Mouse (Mus musculus) spleen, adult 2 months (tissue): ENCODE measurements at regions not wholly inside any gene's neighbourhood (a gene's known extent, or its start where the extent isn't known, plus 50 kb on each side); places are given as distances from the start of the nearest gene placed in this dataset.

Experiments
- DNase-seq, 2 experiments: peaks; one replicate each; pipeline versions ENCODE4 v3.0.0 to v3.0.0-alpha.2; 2012 to 2021; ENCODE audit warnings: low spot score in 2 of 2, low read depth in 1 of 2
- H3K27ac ChIP-seq: fragments of 200-500 bp; 2 replicates; pipeline ENCODE4 v1.5.1; 2012; ENCODE audit warnings: low read length, inconsistent platforms; ENCODE audit not compliant: insufficient read depth
- H3K27me3 ChIP-seq: fragments of 200-500 bp; 2 replicates; pipeline ENCODE4 v1.6.1; 2012; ENCODE audit warnings: mild to moderate bottlenecking, moderate library complexity, low read length, inconsistent platforms; ENCODE audit not compliant: control insufficient read depth, insufficient read depth
- H3K36me3 ChIP-seq: fragments of 200-500 bp; 2 replicates; pipeline ENCODE4 v1.6.1; 2012; ENCODE audit warnings: mild to moderate bottlenecking, low read length, inconsistent platforms; ENCODE audit not compliant: control insufficient read depth, insufficient read depth
- H3K4me1 ChIP-seq: fragments of 200-500 bp; 2 replicates; pipeline ENCODE4 v1.6.1; 2011; ENCODE audit warnings: inconsistent platforms; ENCODE audit not compliant: control insufficient read depth, insufficient read depth, insufficient read length
- H3K4me3 ChIP-seq: fragments of 200-500 bp; 2 replicates; pipeline ENCODE4 v1.5.1; 2011; ENCODE audit warnings: mild to moderate bottlenecking, inconsistent platforms; ENCODE audit not compliant: insufficient read depth, insufficient read length; ENCODE audit errors: extremely low read depth
- CTCF ChIP-seq: fragments of 200-500 bp; IDR thresholded peaks from 2 replicates; pipeline ENCODE4 v1.5.1; 2011; ENCODE audit warnings: mild to moderate bottlenecking, inconsistent platforms; ENCODE audit not compliant: insufficient read depth, insufficient read length, insufficient replicate concordance; ENCODE audit errors: extremely low read depth
- POLR2A ChIP-seq: fragments of 200-500 bp; IDR thresholded peaks from 2 replicates; pipeline ENCODE4 v1.6.1; 2011; ENCODE audit warnings: low read depth, low read length, inconsistent platforms
- WGBS: fragments of 180-500 bp; shearing (Covaris S2); methylation state at CpG from one replicate; pipeline ENCODE4 v1.1.7; 2018; 5-methylcytosine and 5-hydroxymethylcytosine counted together

GRCm38 (mm10) chr8:11915721-11916120 is 75.4 kb downstream of the Tex29 start:
- WGBS, result 90% methylated on average over 11 of the region's 11 CpGs
- no peaks in the 10 kb centered on the region for H3K36me3 ChIP-seq
- H3K27ac ChIP-seq, result no peak overlapping the region
- H3K27me3 ChIP-seq, result no peaks in the 10 kb centered on the region
- no peak for DNase-seq
- no peaks in the 10 kb centered on the region for H3K4me1 ChIP-seq
- TF ChIP-seq POLR2A (no peak), CTCF (no peak)
- no peak overlapping the region for H3K4me3 ChIP-seq

GRCm38 (mm10) chr8:11919876-11920275 is 79.6 kb downstream of the Tex29 start:
- Histone ChIP-seq H3K4me1 (no peaks in the 10 kb centered on the region), H3K4me3 (no peak overlapping the region), H3K36me3 (no peaks in the 10 kb centered on the region), H3K27ac (no peak overlapping the region), H3K27me3 (no peaks in the 10 kb centered on the region)
- WGBS, result 79% methylated on average over 2 of the region's 2 CpGs
- no peak for DNase-seq
- no peak for TF ChIP-seq CTCF

- DNase-seq, result no peak
- TF ChIP-seq POLR2A (no peak), CTCF (no peak)
- 63% methylated on average over 7 of the region's 7 CpGs for WGBS
Observed at GRCm38 (mm10) chr8:11923115-11923514, 82.8 kb downstream of the Tex29 start.

GRCm38 (mm10) chr8:11924165-11924564 is 83.9 kb downstream of the Tex29 start:
- no peaks in the 10 kb centered on the region for H3K4me1 ChIP-seq
- no peak overlapping the region for H3K27ac ChIP-seq
- H3K4me3 ChIP-seq, result no peak overlapping the region
- peak in 1 of 2 experiments; percentile 33 for DNase-seq
- H3K27me3 ChIP-seq, result no peaks in the 10 kb centered on the region
- no peaks in the 10 kb centered on the region for H3K36me3 ChIP-seq
- TF ChIP-seq CTCF (peak; percentile 8; the same call in 1 of the 2 replicates), POLR2A (no peak)
- WGBS, result 56% methylated on average over 11 of the region's 11 CpGs

More at GRCm38 (mm10) chr8:11923115-11923514, 82.8 kb downstream of the Tex29 start:
- Histone ChIP-seq H3K27ac (no peak overlapping the region), H3K4me3 (no peak overlapping the region), H3K36me3 (no peaks in the 10 kb centered on the region), H3K4me1 (no peaks in the 10 kb centered on the region), H3K27me3 (no peaks in the 10 kb centered on the region)

GRCm38 (mm10) chr8:11942892-11943332 is 102.6 kb downstream of the Tex29 start:
- Histone ChIP-seq H3K27me3 (no peaks in the 10 kb centered on the region), H3K36me3 (no peaks in the 10 kb centered on the region), H3K4me1 (no peaks in the 10 kb centered on the region), H3K4me3 (no peak overlapping the region), H3K27ac (no peak overlapping the region)
- DNase-seq, result no peak
- peak; percentile 5; the same call in 1 of the 2 replicates for TF ChIP-seq CTCF
- no peak for TF ChIP-seq POLR2A
- WGBS, result 31% methylated on average over 6 of the region's 6 CpGs

GRCm38 (mm10) chr8:11947766-11948165 is 107.5 kb downstream of the Tex29 start:
- Histone ChIP-seq H3K4me3 (no peak overlapping the region), H3K36me3 (no peaks in the 10 kb centered on the region)
- 80% methylated on average over 8 of the region's 8 CpGs for WGBS

GRCm38 (mm10) chr8:11956268-11956667 is 116.0 kb downstream of the Tex29 start:
- Histone ChIP-seq H3K36me3 (no peaks in the 10 kb centered on the region), H3K27ac (no peak overlapping the region), H3K4me3 (no peak overlapping the region), H3K27me3 (no peaks in the 10 kb centered on the region), H3K4me1 (no peaks in the 10 kb centered on the region)
- no peak for DNase-seq
- 43% methylated on average over 7 of the region's 7 CpGs for WGBS
- TF ChIP-seq POLR2A (no peak), CTCF (no peak)

More at GRCm38 (mm10) chr8:11947766-11948165, 107.5 kb downstream of the Tex29 start:
- TF ChIP-seq POLR2A, result no peak
- TF ChIP-seq CTCF, result no peak
- no peaks in the 10 kb centered on the region for H3K4me1 ChIP-seq
- no peak overlapping the region for H3K27ac ChIP-seq
- no peaks in the 10 kb centered on the region for H3K27me3 ChIP-seq
- no peak for DNase-seq
